Mouse (Mus musculus): ENCODE data around the gene Spint1. TPM values are rescaled to one million over a fixed set of nuclear protein-coding genes. Genes with fewer than 3 reads are reported as not detected.

Gene Spint1
- polyA plus RNA-seq, 1 experiment: 0.82 TPM

DNA sequence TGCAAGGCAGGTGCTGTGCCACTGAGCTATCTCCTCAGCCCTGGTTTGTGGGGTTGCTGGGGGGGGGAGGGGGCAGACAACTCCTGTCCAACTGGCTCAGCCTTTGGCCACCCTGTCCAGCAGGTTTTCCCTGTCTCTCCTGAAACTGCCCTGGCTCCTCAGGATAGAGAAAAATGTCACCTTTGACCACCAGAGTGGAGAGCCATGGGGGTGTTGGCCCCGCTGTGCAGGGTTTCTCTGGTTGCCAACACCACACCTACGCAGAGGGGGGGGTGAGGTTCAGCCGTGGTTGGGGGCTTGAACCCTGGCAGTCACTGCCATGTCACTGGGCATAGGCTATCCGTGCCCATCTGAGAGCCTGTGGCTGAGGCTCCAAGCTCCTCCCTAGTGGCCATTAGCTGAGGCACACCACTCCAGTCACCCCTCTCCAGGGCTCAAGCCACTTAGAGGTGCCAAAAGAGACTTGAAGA, 12.5 kb downstream of the Spint1 start:
- no peaks in the 10 kb centered on the region for H3K36me3 ChIP-seq (ENCODE audit: control insufficient read depth, insufficient read depth)
- TF ChIP-seq MYOD1 (IDR thresholded peaks at IDR 0.05; ENCODE audit: control insufficient read depth, insufficient read length, low read depth) (no peak), CTCF (IDR thresholded peaks at IDR 0.05; ENCODE audit: control insufficient read depth, insufficient read depth, insufficient read length) (no peak), FOSL1 (IDR thresholded peaks at IDR 0.05; ENCODE audit: insufficient read depth, low read length, poor library complexity, severe bottlenecking) (no peak), MAX (IDR thresholded peaks at IDR 0.05) (no peak), USF1 (IDR thresholded peaks at IDR 0.05; ENCODE audit: low read depth) (no peak), MYOG (IDR thresholded peaks at IDR 0.05; ENCODE audit: control insufficient read depth, extremely low read depth, insufficient read length) (no peak), CEBPB (IDR thresholded peaks at IDR 0.05; ENCODE audit: low read depth) (no peak)
- H3K27me3 ChIP-seq (ENCODE audit: control insufficient read depth, insufficient read depth, insufficient read length): no peaks in the 10 kb centered on the region
- H3K4me3 ChIP-seq (ENCODE audit: insufficient read depth, poor library complexity, severe bottlenecking): no peak overlapping the region
- H3K79me3 ChIP-seq (ENCODE audit: low read depth): no peaks in the 10 kb centered on the region
- H3ac ChIP-seq (ENCODE audit: control insufficient read depth, insufficient read length, low read depth): no peak overlapping the region
- no peaks in the 10 kb centered on the region for H3K79me2 ChIP-seq (ENCODE audit: control insufficient read depth, insufficient read depth)

- H3K4me3 ChIP-seq (ENCODE audit: insufficient read depth, poor library complexity, severe bottlenecking): no peak overlapping the region
- no peaks in the 10 kb centered on the region for H3K36me3 ChIP-seq (ENCODE audit: control insufficient read depth, insufficient read depth)
- no peaks in the 10 kb centered on the region for H3K79me2 ChIP-seq (ENCODE audit: control insufficient read depth, insufficient read depth)
- no peaks in the 10 kb centered on the region for H3K79me3 ChIP-seq (ENCODE audit: low read depth)
- H3K27me3 ChIP-seq (ENCODE audit: control insufficient read depth, insufficient read depth, insufficient read length): no peaks in the 10 kb centered on the region
- no peak for TF ChIP-seq CTCF (IDR thresholded peaks at IDR 0.05; ENCODE audit: control insufficient read depth, insufficient read depth, insufficient read length)
- TF ChIP-seq MYOD1 (IDR thresholded peaks at IDR 0.05; ENCODE audit: control insufficient read depth, insufficient read length, low read depth): no peak
- no peak for TF ChIP-seq MAX (IDR thresholded peaks at IDR 0.05)
- TF ChIP-seq CEBPB (IDR thresholded peaks at IDR 0.05; ENCODE audit: low read depth): no peak
- TF ChIP-seq MYOG (IDR thresholded peaks at IDR 0.05; ENCODE audit: control insufficient read depth, extremely low read depth, insufficient read length): no peak
- TF ChIP-seq FOSL1 (IDR thresholded peaks at IDR 0.05; ENCODE audit: insufficient read depth, low read length, poor library complexity, severe bottlenecking): no peak
- no peak for TF ChIP-seq USF1 (IDR thresholded peaks at IDR 0.05; ENCODE audit: low read depth)
- no peak overlapping the region for H3ac ChIP-seq (ENCODE audit: control insufficient read depth, insufficient read length, low read depth)
Measured at GRCm38 (mm10) chr2:119250377-119250776, 13.2 kb downstream of the Spint1 start.

DNA sequence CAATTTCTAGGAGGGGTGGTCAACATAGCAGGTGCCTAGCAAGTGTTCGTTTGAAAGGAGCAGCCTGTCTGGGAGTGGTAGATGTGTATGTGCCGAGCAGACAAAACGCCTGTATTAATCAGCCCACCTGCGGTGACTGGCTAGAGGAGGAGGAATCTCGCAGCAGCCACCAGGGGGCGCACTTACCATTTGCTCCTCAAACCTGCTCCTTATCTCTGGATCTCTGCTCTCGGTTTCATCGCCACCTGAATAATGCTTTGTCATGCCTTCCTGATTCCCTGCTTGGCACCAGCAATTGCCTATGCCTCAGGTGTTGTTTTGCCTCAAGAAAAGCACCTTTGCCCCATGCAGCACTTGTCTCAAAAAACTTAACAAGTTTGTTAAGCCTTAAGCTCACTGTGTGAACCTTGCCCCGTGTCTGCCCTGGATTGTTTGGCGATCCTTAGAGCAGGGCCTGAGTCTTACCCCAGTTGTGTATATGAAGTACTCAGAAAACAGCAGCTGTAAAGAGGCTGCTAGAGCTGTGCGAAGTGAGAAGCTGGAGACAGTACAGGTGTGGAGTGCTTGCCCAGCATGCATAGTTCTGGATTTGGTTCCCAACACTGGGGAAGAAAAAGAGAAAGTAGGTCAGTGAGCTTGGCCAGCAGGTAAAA, 13.8 kb downstream of the Spint1 start:
- TF ChIP-seq CTCF (IDR thresholded peaks at IDR 0.05; ENCODE audit: control insufficient read depth, insufficient read depth, insufficient read length) (peak; percentile 91), MYOG (IDR thresholded peaks at IDR 0.05; ENCODE audit: control insufficient read depth, extremely low read depth, insufficient read length) (no peak)
- no peaks in the 10 kb centered on the region for H3K36me3 ChIP-seq (ENCODE audit: control insufficient read depth, insufficient read depth)

DNA sequence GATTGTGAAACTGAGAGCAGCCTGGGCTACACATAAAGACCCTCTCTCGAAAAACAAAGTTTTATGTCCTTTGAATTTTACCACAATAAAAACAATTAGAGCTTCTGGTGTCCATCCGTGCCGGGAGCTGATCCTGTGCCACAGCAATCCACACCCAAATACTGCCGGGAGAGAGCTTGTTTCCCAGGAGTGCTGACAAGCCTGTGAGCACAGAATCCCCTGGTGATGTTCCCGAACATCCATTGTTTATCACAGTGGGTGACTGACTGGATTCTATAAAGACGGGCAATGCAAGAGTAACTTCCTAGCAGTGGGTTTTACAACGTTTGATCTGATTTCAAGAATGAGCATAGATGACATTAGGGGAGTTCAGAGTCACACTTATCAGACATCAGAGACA, 17.8 kb downstream of the Spint1 start:
- H3K79me3 ChIP-seq (ENCODE audit: low read depth): no peaks in the 10 kb centered on the region
- H3K36me3 ChIP-seq (ENCODE audit: control insufficient read depth, insufficient read depth): no peaks in the 10 kb centered on the region
- H3K4me3 ChIP-seq (ENCODE audit: insufficient read depth, poor library complexity, severe bottlenecking): no peak overlapping the region
- TF ChIP-seq MYOD1 (IDR thresholded peaks at IDR 0.05; ENCODE audit: control insufficient read depth, insufficient read length, low read depth): no peak
- no peak for TF ChIP-seq MYOG (IDR thresholded peaks at IDR 0.05; ENCODE audit: control insufficient read depth, extremely low read depth, insufficient read length)
- TF ChIP-seq FOSL1 (IDR thresholded peaks at IDR 0.05; ENCODE audit: insufficient read depth, low read length, poor library complexity, severe bottlenecking): no peak
- no peak for TF ChIP-seq USF1 (IDR thresholded peaks at IDR 0.05; ENCODE audit: low read depth)
- no peak for TF ChIP-seq CTCF (IDR thresholded peaks at IDR 0.05; ENCODE audit: control insufficient read depth, insufficient read depth, insufficient read length)
- TF ChIP-seq CEBPB (IDR thresholded peaks at IDR 0.05; ENCODE audit: low read depth): no peak
- no peak for TF ChIP-seq MAX (IDR thresholded peaks at IDR 0.05)
- no peak overlapping the region for H3ac ChIP-seq (ENCODE audit: control insufficient read depth, insufficient read length, low read depth)
- no peaks in the 10 kb centered on the region for H3K79me2 ChIP-seq (ENCODE audit: control insufficient read depth, insufficient read depth)
- no peaks in the 10 kb centered on the region for H3K27me3 ChIP-seq (ENCODE audit: control insufficient read depth, insufficient read depth, insufficient read length)

More for the DNA sequence above, 13.8 kb downstream of the Spint1 start:
- Histone ChIP-seq H3K79me3 (ENCODE audit: low read depth) (no peaks in the 10 kb centered on the region), H3K4me3 (ENCODE audit: insufficient read depth, poor library complexity, severe bottlenecking) (no peak overlapping the region), H3K27me3 (ENCODE audit: control insufficient read depth, insufficient read depth, insufficient read length) (no peaks in the 10 kb centered on the region), H3ac (ENCODE audit: control insufficient read depth, insufficient read length, low read depth) (no peak overlapping the region), H3K79me2 (ENCODE audit: control insufficient read depth, insufficient read depth) (no peaks in the 10 kb centered on the region)

GRCm38 (mm10) chr2:119260518-119260917, 23.4 kb downstream of the Spint1 start:
- H3K79me3 ChIP-seq (ENCODE audit: low read depth): no peaks in the 10 kb centered on the region
- H3K4me3 ChIP-seq (ENCODE audit: insufficient read depth, poor library complexity, severe bottlenecking): no peak overlapping the region
- no peak overlapping the region for H3ac ChIP-seq (ENCODE audit: control insufficient read depth, insufficient read length, low read depth)
- H3K36me3 ChIP-seq (ENCODE audit: control insufficient read depth, insufficient read depth): no peaks in the 10 kb centered on the region
- no peaks in the 10 kb centered on the region for H3K79me2 ChIP-seq (ENCODE audit: control insufficient read depth, insufficient read depth)
- TF ChIP-seq MAX (IDR thresholded peaks at IDR 0.05) (no peak), CTCF (IDR thresholded peaks at IDR 0.05; ENCODE audit: control insufficient read depth, insufficient read depth, insufficient read length) (no peak), USF1 (IDR thresholded peaks at IDR 0.05; ENCODE audit: low read depth) (no peak), MYOD1 (IDR thresholded peaks at IDR 0.05; ENCODE audit: control insufficient read depth, insufficient read length, low read depth) (no peak)
- H3K27me3 ChIP-seq (ENCODE audit: control insufficient read depth, insufficient read depth, insufficient read length): no peaks in the 10 kb centered on the region

- TF ChIP-seq MAX (IDR thresholded peaks at IDR 0.05) (no peak), CTCF (IDR thresholded peaks at IDR 0.05; ENCODE audit: control insufficient read depth, insufficient read depth, insufficient read length) (no peak), MYOD1 (IDR thresholded peaks at IDR 0.05; ENCODE audit: control insufficient read depth, insufficient read length, low read depth) (no peak), USF1 (IDR thresholded peaks at IDR 0.05; ENCODE audit: low read depth) (no peak), CEBPB (IDR thresholded peaks at IDR 0.05; ENCODE audit: low read depth) (no peak), MYOG (IDR thresholded peaks at IDR 0.05; ENCODE audit: control insufficient read depth, extremely low read depth, insufficient read length) (no peak), FOSL1 (IDR thresholded peaks at IDR 0.05; ENCODE audit: insufficient read depth, low read length, poor library complexity, severe bottlenecking) (no peak)
- H3K79me3 ChIP-seq (ENCODE audit: low read depth): no peaks in the 10 kb centered on the region
- H3K36me3 ChIP-seq (ENCODE audit: control insufficient read depth, insufficient read depth): no peaks in the 10 kb centered on the region
- no peaks in the 10 kb centered on the region for H3K27me3 ChIP-seq (ENCODE audit: control insufficient read depth, insufficient read depth, insufficient read length)
- no peak overlapping the region for H3ac ChIP-seq (ENCODE audit: control insufficient read depth, insufficient read length, low read depth)
- H3K79me2 ChIP-seq (ENCODE audit: control insufficient read depth, insufficient read depth): no peaks in the 10 kb centered on the region
- H3K4me3 ChIP-seq (ENCODE audit: insufficient read depth, poor library complexity, severe bottlenecking): no peak overlapping the region
Measured at GRCm38 (mm10) chr2:119261326-119261725, 24.2 kb downstream of the Spint1 start.

Measured in C2C12 (cell line).